Mouse (Mus musculus): ENCODE measurements around the gene Sipa1l1. TPM values are rescaled to one million over a fixed set of nuclear protein-coding genes. Genes with fewer than 3 reads are reported as not detected.

Sipa1l1 gene
- total and polyA plus RNA-seq, 3 experiments, result 141 to 365 (median 161) TPM

GRCm38 (mm10) chr12:82143371-82143770 lies 25.7 kb upstream of the Sipa1l1 start:
- Histone ChIP-seq H3K27me3 (ENCODE audit: insufficient read depth, low read length) (peaks cover 49% of the 10 kb centered on the region), H3K4me3 (ENCODE audit: low read depth, low read length) (no peak overlapping the region)
- no peak for ATAC-seq (ENCODE audit: extremely low read depth, insufficient number of reproducible peaks, low FRiP score, poor library complexity, severe bottlenecking)

GRCm38 (mm10) chr12:82145173-82145572 lies 23.9 kb upstream of the Sipa1l1 start:
- Histone ChIP-seq H3K9me3 (replicated peaks) (no peaks in the 10 kb centered on the region), H3K4me1 (ENCODE audit: insufficient read depth, low read depth, low read length) (no peaks in the 10 kb centered on the region; the same call in 1 of the 2 replicates), H3K4me3 (ENCODE audit: low read depth, low read length) (no peak overlapping the region), H3K27me3 (ENCODE audit: insufficient read depth, low read length) (peaks cover 50% of the 10 kb centered on the region), H3K36me3 (replicated peaks) (no peaks in the 10 kb centered on the region)
- DNase-seq (ENCODE audit: low spot score), result no peak
- TF ChIP-seq GATA1 (IDR thresholded peaks at IDR 0.05; ENCODE audit: borderline replicate concordance, low read length), result no peak
- no peak for ATAC-seq (ENCODE audit: extremely low read depth, insufficient number of reproducible peaks, low FRiP score, poor library complexity, severe bottlenecking)

More at GRCm38 (mm10) chr12:82143371-82143770, 25.7 kb upstream of the Sipa1l1 start:
- no peak for DNase-seq (ENCODE audit: low spot score)
- H3K9me3 ChIP-seq (replicated peaks), result no peaks in the 10 kb centered on the region
- no peak for TF ChIP-seq CTCF (IDR thresholded peaks at IDR 0.05; ENCODE audit: low read depth, low read length)
- no peak for TF ChIP-seq GATA2 (IDR thresholded peaks at IDR 0.05; ENCODE audit: borderline replicate concordance, low read depth, low read length)
- TF ChIP-seq POLR2AphosphoS5 (IDR thresholded peaks at IDR 0.05; ENCODE audit: insufficient replicate concordance, low read depth, low read length), result no peak
- no peak for TF ChIP-seq TAL1 (conservative IDR thresholded peaks at IDR 0.05; ENCODE audit: low read depth, low read length)
- no peak for TF ChIP-seq GATA1 (IDR thresholded peaks at IDR 0.05; ENCODE audit: borderline replicate concordance, low read length)
- no peaks in the 10 kb centered on the region; the same call in 1 of the 2 replicates for H3K4me1 ChIP-seq (ENCODE audit: insufficient read depth, low read depth, low read length)
- H3K36me3 ChIP-seq (replicated peaks), result no peaks in the 10 kb centered on the region

- TF ChIP-seq POLR2AphosphoS5 (IDR thresholded peaks at IDR 0.05; ENCODE audit: insufficient replicate concordance, low read depth, low read length), result no peak
- Histone ChIP-seq H3K9me3 (replicated peaks) (no peaks in the 10 kb centered on the region), H3K27me3 (ENCODE audit: insufficient read depth, low read length) (peaks cover 54% of the 10 kb centered on the region), H3K36me3 (replicated peaks) (no peaks in the 10 kb centered on the region), H3K4me1 (ENCODE audit: insufficient read depth, low read depth, low read length) (peaks cover 9% of the 10 kb centered on the region), H3K4me3 (ENCODE audit: low read depth, low read length) (no peak overlapping the region)
- no peak for DNase-seq (ENCODE audit: low spot score)
- no peak for ATAC-seq (ENCODE audit: extremely low read depth, insufficient number of reproducible peaks, low FRiP score, poor library complexity, severe bottlenecking)
Observed at GRCm38 (mm10) chr12:82147021-82147693, 22.0 kb upstream of the Sipa1l1 start.

GRCm38 (mm10) chr12:82148328-82148930 lies 20.7 kb upstream of the Sipa1l1 start:
- no peaks in the 10 kb centered on the region for H3K36me3 ChIP-seq (replicated peaks)
- TF ChIP-seq CTCF (IDR thresholded peaks at IDR 0.05; ENCODE audit: low read depth, low read length) (no peak), TAL1 (conservative IDR thresholded peaks at IDR 0.05; ENCODE audit: low read depth, low read length) (no peak), POLR2AphosphoS5 (IDR thresholded peaks at IDR 0.05; ENCODE audit: insufficient replicate concordance, low read depth, low read length) (no peak), GATA1 (IDR thresholded peaks at IDR 0.05; ENCODE audit: borderline replicate concordance, low read length) (no peak), GATA2 (IDR thresholded peaks at IDR 0.05; ENCODE audit: borderline replicate concordance, low read depth, low read length) (no peak)
- no peaks in the 10 kb centered on the region for H3K9me3 ChIP-seq (replicated peaks)
- H3K27me3 ChIP-seq (ENCODE audit: insufficient read depth, low read length), result peaks cover 56% of the 10 kb centered on the region
- peaks cover 9% of the 10 kb centered on the region for H3K4me1 ChIP-seq (ENCODE audit: insufficient read depth, low read depth, low read length)
- DNase-seq (ENCODE audit: low spot score) (no peak), ATAC-seq (ENCODE audit: extremely low read depth, insufficient number of reproducible peaks, low FRiP score, poor library complexity, severe bottlenecking) (no peak)
- H3K4me3 ChIP-seq (ENCODE audit: low read depth, low read length), result no peak overlapping the region

- H3K4me1 ChIP-seq (ENCODE audit: insufficient read depth, low read depth, low read length), result peaks cover 9% of the 10 kb centered on the region
- no peak overlapping the region for H3K4me3 ChIP-seq (ENCODE audit: low read depth, low read length)
- H3K9me3 ChIP-seq (replicated peaks), result no peaks in the 10 kb centered on the region
- no peaks in the 10 kb centered on the region for H3K36me3 ChIP-seq (replicated peaks)
- H3K27me3 ChIP-seq (ENCODE audit: insufficient read depth, low read length), result peaks cover 54% of the 10 kb centered on the region
- ATAC-seq (ENCODE audit: extremely low read depth, insufficient number of reproducible peaks, low FRiP score, poor library complexity, severe bottlenecking), result no peak
- no peak for DNase-seq (ENCODE audit: low spot score)
- TF ChIP-seq GATA1 (IDR thresholded peaks at IDR 0.05; ENCODE audit: borderline replicate concordance, low read length), result no peak
- no peak for TF ChIP-seq GATA2 (IDR thresholded peaks at IDR 0.05; ENCODE audit: borderline replicate concordance, low read depth, low read length)
- TF ChIP-seq TAL1 (conservative IDR thresholded peaks at IDR 0.05; ENCODE audit: low read depth, low read length), result no peak
- no peak for TF ChIP-seq POLR2AphosphoS5 (IDR thresholded peaks at IDR 0.05; ENCODE audit: insufficient replicate concordance, low read depth, low read length)
- no peak for TF ChIP-seq CTCF (IDR thresholded peaks at IDR 0.05; ENCODE audit: low read depth, low read length)
Observed at GRCm38 (mm10) chr12:82151019-82151418, 18.1 kb upstream of the Sipa1l1 start.

GRCm38 (mm10) chr12:82154527-82154926 lies 14.6 kb upstream of the Sipa1l1 start:
- Histone ChIP-seq H3K4me1 (ENCODE audit: insufficient read depth, low read depth, low read length) (peaks cover 9% of the 10 kb centered on the region), H3K9me3 (replicated peaks) (no peaks in the 10 kb centered on the region), H3K27me3 (ENCODE audit: insufficient read depth, low read length) (peaks cover 31% of the 10 kb centered on the region), H3K36me3 (replicated peaks) (no peaks in the 10 kb centered on the region), H3K4me3 (ENCODE audit: low read depth, low read length) (no peak overlapping the region)
- DNase-seq (ENCODE audit: low spot score) (no peak), ATAC-seq (ENCODE audit: extremely low read depth, insufficient number of reproducible peaks, low FRiP score, poor library complexity, severe bottlenecking) (no peak)
- TF ChIP-seq GATA2 (IDR thresholded peaks at IDR 0.05; ENCODE audit: borderline replicate concordance, low read depth, low read length), result no peak
- TF ChIP-seq CTCF (IDR thresholded peaks at IDR 0.05; ENCODE audit: low read depth, low read length), result no peak
- TF ChIP-seq GATA1 (IDR thresholded peaks at IDR 0.05; ENCODE audit: borderline replicate concordance, low read length), result no peak
- TF ChIP-seq TAL1 (conservative IDR thresholded peaks at IDR 0.05; ENCODE audit: low read depth, low read length), result no peak

All from G1E (cell line).